Mouse (Mus musculus): Measurements from ENCODE around the gene Dnm2.

Gene Dnm2

DNA sequence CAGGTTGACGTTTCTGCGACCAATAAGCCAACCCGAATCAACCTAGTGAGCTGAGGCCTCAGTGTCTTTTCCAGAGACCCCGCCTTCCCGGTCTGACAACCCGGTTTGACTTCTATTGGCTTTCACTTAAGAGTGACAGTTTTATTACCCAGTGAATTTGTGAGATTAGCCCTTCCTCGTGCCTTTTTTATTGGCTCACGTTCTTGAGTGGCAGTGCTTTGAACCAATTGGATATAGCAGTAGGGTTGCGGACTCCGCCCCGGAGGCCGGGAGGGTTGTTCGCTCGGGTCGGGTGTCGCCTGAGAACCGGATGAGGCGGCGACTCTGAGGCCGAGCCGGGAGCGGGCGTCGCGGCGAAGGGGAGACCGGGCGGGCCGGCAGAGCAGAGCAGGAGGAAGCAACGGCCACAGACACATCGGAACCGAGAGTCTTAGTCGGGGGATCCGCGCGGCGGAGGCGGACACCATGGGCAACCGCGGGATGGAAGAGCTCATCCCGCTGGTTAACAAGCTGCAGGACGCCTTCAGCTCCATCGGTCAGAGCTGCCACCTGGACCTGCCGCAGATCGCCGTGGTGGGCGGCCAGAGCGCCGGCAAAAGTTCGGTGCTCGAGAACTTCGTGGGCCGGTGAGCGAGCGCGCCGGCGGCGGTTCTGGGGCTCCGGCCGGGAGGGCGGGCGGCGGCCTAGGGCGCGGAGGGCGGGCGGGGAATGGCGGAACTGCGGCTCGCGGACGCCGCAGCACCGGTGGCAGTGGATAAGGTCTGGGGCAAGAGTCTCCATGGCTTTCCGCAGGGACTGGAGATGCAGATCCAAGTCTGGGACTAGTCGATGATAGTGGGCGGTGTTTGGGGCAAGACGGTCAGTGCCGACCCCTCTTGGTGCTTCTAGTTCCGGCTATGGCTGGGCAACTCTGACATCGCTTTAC lies at the start of gene Dnm2:
Gene Dnm2 (plus strand): TSS at position 278 of the 925 bp plus-strand sequence.
- peak; percentile 100 for DNase-seq

DNA sequence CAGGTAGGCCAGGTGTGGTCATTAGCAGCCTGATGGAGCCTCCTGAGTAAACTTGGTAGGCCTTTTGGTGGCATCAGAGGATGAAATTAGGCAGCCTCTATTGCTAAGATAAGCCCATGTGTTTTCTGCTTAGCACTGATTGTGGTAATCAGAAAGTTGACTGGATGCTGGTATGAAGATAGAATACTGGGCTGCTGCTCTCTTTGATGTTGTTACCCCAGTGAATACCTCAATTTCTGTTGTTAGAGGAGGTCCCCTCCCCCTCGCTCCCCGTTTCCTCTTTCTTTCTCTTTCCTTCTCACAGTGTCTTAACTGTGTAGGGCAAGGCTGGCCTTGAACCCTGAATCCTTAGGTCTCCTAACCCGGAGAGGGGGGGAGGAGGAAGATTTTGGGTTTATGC lies 45.5 kb upstream of the Dnm2 start:
- DNase-seq = no peak

DNA sequence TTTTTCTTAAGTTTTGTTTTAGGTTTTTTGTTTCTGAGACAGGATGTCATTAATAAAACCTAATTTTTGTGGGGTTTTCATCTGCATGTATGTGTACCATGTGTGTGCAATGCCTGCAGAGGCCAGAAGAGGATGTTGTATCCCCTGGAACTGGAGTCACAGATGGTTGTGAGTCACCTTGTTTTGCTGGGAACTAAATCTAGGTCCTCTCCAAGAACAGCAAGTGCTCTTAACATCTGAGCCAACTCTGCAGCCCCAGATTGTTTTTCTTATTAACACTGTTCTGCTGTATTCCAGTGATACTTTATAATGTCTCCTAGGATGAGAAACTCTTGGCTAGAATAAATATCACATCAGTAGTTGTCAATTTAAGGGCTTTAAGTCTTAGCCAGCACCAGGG lies 43.8 kb upstream of the Dnm2 start:
- DNase-seq = no peak

DNA sequence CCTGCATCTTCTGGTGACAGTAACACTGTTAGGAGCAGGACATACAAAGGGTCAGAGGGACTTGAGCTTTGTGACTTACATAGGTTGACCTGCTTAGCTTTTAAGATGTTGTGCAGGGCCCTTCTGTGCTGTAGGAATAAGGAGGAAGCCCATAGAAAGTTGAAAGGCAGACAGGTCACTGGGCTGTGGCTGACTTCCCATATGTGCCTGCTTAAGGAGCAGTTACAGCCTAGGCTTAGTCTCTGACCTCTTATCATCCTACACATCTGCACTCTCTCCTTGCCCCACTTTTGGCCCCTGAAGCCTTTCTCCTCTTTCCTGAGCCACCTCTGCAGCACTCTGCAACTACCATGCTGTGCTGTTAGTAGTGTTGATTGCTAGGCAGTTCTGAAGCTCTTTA lies 40.7 kb upstream of the Dnm2 start:
- no peak for DNase-seq

DNA sequence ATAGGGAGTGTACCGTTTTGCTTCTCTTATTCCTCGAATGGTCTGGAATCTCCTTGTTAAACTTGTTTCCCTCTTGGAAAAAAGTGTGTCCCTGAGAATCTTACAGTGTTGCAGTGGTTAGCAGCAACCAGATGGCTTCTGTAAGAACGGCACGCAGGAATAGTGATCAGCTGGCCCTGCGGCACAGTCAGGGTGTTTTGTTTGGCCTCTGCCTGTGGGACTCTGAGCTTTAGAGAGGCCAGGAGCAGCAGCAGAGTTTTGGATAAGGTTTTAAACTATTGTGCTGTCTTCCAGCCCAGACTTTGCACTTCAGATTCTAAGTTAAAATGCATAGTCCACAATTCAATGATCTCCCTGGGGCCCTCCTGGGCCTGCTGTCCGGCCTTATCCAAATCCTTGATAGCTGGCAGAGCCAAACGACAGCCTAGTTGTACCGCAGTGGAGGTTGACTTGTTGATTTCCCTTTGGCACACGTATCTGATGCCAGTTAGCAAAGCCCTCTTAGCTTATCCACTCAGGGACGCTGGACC lies 32.0 kb upstream of the Dnm2 start:
- DNase-seq = no peak

DNA sequence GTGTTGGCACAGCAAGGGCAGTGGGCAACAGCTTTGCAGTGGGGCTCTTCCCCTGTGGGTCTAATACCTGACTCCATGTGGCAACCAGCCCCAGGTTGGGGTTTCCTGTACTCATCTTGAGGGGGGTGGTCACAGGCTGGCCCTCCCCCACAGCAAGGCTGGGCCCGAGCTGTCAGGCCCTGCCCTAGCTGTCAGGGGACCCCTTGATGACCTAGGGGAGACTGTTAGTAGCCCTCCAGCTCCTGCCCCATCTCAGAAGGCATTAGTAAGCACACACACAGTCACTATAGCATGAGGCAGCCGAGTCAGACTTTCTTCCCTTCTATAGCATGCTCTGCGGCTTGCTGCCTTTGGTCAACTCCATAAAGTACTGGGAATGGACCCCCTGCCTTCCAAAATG lies 29.0 kb upstream of the Dnm2 start:
- no peak for DNase-seq

DNA sequence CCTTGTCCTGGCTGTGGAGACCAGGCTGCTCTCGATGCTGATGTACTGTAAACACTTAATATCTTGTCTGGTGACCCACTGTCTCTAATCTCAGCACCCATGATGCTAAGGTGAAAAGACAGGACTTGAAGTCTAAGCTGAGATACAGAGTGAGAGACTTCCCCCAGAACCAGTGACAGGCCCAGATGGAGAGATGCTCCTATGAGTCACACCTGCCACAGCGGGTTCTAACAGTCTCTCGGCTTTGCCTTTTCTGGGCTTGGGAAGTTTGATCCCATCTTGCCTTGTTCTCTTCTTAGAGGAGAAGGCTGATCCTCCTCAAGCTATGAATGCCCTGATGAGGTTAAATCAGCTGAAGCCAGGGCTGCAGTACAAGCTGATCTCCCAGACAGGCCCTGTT lies 27.5 kb upstream of the Dnm2 start:
- DNase-seq = no peak

DNA sequence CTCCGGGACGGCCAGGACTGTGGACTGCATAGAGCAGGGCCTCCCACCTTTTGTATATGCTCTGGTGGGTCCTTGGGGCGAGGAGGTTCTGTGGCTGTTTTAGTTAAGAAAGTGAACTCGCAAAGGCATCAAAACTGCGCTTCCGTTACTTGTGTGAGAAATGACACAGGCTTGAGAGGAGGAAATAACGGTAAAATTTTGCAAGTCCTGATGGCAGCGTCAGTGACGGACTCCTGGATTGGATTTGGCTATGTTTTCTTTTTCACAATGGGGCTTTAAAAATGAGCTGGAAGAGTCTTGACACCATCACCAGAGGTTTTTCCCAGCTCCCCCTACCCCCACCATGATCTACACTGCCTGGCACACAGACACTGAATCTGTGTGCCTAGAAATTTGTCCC lies 23.7 kb upstream of the Dnm2 start:
- no peak for DNase-seq

DNA sequence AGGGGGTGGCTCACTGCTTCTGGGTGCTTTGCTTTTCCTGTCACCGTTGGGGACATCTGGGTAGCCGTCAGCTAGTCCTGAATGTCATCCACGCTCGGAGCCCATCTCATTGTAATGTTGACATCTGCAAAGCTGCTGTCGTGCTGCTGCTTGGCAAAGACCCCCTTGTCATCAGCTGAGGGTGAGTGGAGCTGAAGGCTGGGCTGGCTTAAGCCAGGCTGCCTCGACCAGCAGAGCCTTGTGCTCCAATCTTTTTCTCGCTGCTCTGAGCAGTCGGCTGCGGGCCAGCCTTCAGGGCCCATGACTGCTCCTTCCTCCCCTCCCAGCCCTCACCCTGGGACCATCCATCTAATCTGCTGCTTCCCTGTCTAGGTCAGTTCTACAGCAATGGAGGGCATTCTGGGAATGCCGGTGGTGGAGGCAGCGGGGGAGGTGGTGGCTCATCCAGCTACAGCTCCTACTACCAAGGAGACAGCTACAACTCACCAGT lies 21.9 kb upstream of the Dnm2 start:
- DNase-seq = no peak

DNA sequence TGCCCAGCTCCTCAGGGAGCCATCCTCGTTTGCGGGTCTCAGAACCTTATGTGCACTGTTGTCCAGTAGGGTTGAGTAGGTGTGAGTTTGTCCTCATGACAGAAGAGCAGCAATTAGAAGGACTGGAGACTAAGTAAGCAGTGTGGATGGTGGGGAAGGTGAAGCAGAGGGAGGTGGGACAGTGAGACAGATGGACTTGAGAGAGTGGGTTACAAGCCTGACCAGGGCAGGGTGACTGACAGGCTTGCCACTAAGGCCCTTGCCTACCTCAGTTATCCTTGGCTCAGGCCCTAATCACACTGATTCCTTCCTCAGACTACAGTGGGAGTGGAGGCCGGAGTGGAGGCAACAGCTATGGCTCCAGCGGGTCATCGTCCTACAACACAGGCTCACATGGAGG lies 21.0 kb upstream of the Dnm2 start:
- no peak for DNase-seq

DNA sequence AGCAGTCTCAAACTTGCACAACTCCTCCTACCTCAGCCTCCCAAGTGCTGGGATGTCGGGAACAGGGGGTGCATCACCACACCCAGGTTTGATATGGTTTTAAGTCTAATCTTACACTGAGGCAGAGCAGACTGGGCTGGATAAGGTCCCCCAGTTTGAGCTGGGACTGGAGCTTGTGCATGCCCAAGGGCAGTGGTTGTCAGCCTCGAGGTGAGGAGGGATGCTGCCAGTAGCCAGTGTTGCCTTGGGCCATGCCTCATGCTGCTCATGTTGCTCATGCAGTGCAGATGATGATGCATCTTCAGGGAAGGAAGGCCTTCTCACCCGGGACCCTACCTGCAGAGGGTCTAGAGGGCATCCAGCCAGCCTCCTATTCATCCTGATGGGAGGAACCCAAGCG lies 19.2 kb upstream of the Dnm2 start:
- DNase-seq = no peak

DNA sequence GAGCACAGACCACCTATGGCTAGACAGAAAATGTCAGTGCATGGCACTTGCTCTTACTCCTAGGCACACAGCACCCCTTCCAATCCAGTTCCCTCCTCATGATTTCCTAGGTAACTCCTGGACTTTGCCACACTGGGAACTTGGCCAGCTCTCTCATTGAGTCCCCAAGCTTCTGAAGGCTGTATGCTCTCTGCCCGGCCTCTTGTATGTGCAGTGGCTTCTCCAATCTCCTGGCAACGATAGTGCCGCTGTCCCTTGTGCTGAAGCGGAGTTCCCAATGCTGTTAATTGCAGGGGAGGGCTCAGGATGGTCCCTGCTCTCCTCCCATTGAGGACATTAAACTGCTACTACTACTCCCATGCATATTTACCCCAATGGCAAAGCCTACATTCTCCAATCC lies 16.8 kb upstream of the Dnm2 start:
- peak; percentile 75 for DNase-seq

DNA sequence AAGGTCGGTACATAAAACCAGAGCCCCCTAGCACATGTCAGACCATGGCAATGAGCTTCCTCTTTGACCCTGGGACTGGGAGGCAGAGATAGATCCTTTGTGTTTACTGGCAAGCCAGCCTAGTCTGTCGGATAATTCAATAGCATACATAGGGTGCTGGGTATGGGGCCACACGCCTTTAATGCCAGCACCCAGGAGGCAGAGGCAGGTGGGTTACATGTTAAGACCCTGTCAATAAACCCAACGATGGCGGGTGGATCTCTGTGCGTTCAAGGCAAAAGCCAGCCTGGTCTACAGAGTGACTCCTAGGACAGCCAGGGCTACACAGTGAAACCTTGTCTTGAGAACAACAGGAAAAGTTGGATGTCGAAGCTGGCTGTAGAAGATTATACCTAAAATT lies 16.1 kb upstream of the Dnm2 start:
- DNase-seq = no peak

DNA sequence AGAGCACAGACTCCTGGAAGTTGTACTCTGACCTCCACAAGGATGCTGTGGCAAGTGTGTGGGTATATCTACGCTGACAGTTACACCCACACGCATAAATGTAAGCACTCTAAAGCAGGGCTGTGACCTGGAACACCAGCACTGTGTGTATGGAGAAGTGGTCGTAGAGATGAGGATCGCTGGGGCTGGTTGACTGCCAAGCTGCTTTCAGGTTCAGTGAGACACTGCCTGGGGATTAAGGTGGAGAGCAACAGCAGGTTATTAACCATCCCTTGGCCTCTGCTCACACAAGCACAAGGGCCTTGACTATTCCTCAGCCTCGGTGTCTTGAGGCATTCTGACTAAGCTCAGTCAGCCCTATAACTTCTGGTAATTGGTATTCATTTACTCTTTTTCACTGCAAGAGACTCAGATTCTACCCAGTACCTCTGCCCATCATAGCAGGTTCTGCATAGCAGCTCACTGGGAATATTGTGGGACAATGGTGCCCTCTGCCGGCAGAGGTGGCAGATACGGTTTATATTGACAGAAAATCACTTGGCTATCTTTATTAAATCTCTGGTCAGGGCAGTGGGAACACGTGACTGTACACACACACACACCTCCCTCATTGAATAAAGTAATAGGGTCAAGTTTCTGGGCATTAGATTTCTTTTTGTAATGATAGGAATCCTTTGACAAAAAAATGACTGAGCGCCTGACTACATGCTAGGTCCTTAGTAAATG lies 15.0 kb upstream of the Dnm2 start:
- peak; percentile 88 for DNase-seq

DNA sequence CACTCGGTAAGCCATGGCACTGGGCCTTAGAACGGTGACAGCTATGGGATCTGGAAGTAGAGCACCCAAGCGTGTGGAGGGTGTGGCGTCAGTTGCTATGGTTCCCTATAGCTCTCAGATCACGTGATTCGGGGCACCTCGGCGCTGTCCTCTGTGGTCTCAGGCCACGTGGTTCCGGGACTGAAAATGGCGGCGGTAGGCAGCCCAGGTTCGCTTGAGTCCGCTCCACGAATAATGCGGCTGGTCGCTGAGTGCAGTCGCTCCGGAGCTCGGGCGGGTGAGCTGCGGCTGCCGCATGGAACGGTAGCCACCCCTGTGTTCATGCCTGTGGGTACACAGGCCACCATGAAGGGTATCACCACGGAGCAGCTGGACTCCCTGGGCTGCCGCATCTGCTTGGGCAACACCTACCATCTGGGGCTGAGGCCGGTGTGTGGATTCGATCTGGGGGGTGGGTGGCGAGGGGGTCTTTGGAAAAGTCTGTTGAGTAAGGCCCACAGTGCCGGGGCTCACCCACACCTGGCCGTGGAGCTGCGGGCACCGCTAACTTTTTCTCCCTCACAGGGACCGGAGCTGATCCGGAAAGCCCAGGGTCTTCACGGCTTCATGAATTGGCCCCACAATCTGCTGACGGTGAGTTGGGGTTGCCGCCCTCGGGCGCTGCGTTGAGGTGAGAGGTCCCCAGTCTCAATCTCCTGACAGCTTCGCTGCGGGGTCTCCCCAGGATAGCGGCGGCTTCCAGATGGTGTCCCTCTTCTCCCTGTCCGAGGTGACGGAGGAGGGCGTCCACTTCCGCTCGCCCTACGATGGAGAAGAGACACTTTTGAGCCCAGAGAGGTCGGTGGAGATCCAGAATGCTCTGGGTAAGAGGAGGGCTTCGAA lies 12.8 kb upstream of the Dnm2 start, which contains the start of gene Qtrt1:
Gene Qtrt1 (plus strand): TSS at position 169 of the 882 bp plus-strand sequence.
- peak; percentile 85 for DNase-seq

DNA sequence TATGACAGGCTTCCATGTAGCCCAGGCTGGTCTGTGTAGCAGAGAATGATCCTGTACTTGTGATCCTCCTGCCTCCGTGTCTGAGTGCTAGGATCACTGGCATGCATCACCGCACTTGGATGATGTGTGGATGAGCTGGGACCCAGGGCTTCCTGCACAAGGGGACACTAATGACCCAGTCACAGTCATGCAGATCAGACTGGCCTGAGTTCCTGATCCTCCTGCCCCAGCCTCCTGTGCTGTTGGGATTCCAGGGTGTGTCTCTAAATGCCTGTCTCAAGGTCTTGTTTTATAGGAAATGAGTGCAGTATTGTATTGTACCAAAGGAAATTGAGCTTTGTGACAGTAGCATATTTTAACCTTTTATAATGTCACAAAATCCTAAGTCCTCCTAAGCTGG lies 6.8 kb upstream of the Dnm2 start:
- DNase-seq = no peak

DNA sequence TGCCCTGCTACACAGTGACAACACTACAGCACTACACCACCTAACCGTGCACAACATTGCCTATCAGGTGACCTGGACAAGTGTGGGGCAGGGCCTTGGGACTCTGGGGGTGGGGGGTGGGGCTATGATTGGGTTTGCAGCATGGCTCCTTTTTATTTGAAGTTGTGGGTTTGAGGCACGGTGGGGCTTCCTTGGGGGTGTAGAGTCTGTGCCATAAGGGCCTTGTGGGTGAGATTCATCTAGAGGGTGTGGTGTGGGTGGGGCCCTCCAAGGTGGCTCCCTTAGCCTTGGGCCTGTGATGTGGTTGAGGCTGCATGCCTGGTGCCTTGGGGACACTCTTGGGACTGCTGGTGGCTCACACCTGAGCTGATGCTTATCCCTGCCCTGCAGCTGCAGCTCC lies 5.1 kb upstream of the Dnm2 start:
- no peak for DNase-seq

DNA sequence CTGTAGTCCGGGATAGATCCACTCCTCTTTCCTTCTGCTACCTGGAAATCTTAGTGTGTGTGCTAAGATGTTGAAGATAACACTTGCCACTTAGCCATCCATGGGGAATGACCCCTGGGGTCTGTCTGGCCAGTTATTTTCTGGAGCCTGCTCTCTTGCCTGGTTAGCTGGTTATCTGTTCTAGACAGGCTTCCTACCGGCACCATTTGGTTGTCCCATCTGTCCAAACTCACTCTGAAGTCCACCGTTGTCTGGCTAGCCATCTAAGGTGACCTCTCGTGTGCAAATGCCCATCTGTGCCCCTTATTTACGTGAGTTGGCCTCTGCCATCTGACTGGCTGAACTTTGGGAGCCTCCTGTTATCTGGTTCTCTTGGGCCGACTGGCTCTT lies 843 bp downstream of the Dnm2 start:
- no peak for DNase-seq

DNA sequence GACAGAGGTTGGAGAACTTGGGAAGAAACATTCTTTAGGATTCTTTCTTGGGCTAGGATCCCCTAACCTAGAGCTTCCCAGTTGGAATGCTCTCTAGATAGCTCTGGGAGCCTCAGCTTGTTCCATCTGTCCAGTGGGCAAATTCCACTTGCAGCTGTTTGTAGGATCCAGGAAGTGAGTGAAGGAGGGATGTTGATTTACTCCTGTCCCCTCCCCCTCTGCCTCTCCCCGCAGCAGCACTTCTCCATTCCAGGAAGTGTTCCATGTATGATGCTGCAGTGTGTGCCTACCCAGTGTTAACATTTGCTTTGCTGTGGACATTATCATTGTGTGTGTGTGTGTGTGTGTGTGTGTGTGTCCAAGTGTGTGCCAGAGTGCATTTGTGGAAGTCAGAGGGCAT lies 1.3 kb downstream of the Dnm2 start:
- peak; percentile 34 for DNase-seq

DNA sequence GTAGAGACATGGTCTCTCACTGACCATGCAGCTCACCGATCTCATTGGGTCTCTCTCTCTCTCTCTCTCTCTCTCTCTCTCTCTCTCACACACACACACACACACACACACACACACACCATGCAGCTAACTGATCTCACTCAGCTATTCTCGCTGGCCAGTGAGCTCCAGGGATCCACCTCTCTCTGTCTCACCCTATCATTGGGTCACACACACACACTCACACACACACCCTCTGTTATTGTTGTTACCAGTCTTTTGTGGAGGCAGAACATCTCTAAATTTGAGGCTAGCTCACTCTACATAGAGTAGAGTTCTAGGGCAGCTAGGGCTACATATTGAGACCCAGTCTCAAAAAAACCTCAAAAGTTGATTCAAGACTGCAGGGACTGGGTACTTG lies 1.8 kb downstream of the Dnm2 start:
- no peak for DNase-seq

DNA sequence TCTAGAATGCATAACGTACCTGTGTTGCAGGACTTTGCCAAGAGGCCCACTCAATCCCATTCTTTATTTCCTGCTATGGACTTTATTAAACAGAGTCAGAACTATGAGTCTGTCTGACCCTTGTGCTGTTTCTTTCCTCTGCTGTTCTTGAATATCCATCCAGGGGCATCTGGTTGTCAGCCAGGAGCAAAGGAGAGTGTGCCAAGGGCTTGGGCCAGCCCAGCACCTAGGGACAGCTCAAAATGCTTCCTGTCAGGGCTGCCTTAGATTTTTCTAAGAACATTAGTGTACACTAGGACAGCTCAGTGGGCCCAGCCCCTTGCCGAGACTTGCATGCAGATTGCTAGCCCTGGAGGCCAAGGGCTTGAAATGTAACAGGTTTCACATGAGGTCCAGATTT lies 3.1 kb downstream of the Dnm2 start:
- peak; percentile 78 for DNase-seq

DNA sequence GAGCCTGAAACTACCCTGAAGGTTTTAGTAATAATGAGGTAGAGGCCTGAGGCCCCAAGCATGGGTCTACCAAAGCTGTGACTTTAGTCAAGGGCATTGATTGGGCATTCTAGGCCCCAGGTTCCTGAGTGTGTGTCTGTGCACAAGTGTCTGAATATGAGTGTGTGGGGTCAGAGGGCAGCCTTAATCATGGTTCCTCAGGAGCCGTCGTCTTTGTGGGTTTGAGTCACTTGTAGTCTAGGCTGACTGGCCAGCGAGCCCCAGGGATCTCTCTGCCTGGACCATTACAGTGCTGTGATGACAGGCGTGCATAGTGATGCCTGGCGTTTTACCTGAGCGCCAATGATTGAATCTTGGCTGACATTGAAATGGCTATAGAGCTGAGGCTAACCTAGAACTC lies 3.5 kb downstream of the Dnm2 start:
- DNase-seq = no peak

DNA sequence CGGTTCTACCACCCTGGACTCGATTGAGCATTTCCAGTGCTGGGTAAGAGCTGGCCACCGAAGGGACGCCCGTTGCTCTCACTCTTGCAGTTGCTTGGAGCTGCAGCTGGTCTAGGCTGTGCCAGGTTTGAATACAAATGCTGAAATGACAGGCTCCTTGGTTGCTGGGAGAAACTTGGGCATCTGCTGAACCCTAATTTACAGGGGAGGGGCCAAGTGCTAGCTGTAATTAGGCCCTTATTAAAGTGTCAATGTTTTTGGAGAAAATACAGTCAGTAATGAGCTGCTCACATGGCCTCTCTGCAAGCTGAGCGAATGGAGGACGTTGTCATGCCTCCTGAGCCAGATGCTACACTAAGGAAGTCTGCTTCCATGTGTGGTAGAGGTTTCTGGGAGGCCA lies 6.0 kb downstream of the Dnm2 start:
- DNase-seq = no peak
